Mouse (Mus musculus) MEL (cell line): ENCODE measurements around the gene Ostc. TPM values are rescaled to one million over a fixed set of nuclear protein-coding genes. Genes with fewer than 3 reads are reported as not detected.

Experiments
- DNase-seq: peaks from one replicate; pipeline ENCODE4 v3.0.0; 2011; ENCODE audit warnings: low read depth, low spot score
- H3K27ac ChIP-seq: 2 replicates; pipeline ENCODE4 v1.5.1; 2012; ENCODE audit warnings: low read depth, mild to moderate bottlenecking, control low read depth, low read length, moderate library complexity; ENCODE audit not compliant: control insufficient read depth
- H3K27me3 ChIP-seq, 2 experiments: fragments of 150-350 bp in 1 of 2; sonication (generic) in 1 of 2; 2 replicates each; pipeline ENCODE4 v1.6.1; 2012; ENCODE audit warnings: low read length in 2 of 2, mild to moderate bottlenecking in 2 of 2, improper control_type of control experiment in 1 of 2, moderate library complexity in 1 of 2; ENCODE audit not compliant: insufficient read depth in 2 of 2, control insufficient read depth in 1 of 2
- H3K36me3 ChIP-seq, 2 experiments: 2 replicates each; pipeline ENCODE4 v1.6.1; 2012 to 2014; ENCODE audit warnings: low read length in 2 of 2, improper control_type of control experiment in 1 of 2, inconsistent platforms in 1 of 2, mild to moderate bottlenecking in 1 of 2; ENCODE audit not compliant: insufficient read depth in 2 of 2, control insufficient read depth in 1 of 2
- H3K4me1 ChIP-seq, 2 experiments: fragments of 150-350 bp in 1 of 2; sonication (generic) in 1 of 2; 2 replicates each; pipeline ENCODE4 v1.6.1; 2012; ENCODE audit warnings: low read length in 2 of 2, improper control_type of control experiment in 1 of 2, mild to moderate bottlenecking in 1 of 2; ENCODE audit not compliant: insufficient read depth in 2 of 2, control insufficient read depth in 1 of 2
- H3K4me3 ChIP-seq, 2 experiments: fragments of 150-350 bp in 1 of 2; sonication (generic) in 1 of 2; 2 replicates each; pipeline ENCODE4 v1.5.1; 2012; ENCODE audit warnings: low read depth in 2 of 2, low read length in 2 of 2, mild to moderate bottlenecking in 2 of 2, moderate library complexity in 2 of 2, control low read depth in 1 of 2, improper control_type of control experiment in 1 of 2; ENCODE audit not compliant: control insufficient read depth in 1 of 2, insufficient read depth in 1 of 2
- H3K79me2 ChIP-seq: 2 replicates; pipeline ENCODE4 v1.6.1; 2012; ENCODE audit warnings: mild to moderate bottlenecking, low read length, moderate library complexity; ENCODE audit not compliant: control insufficient read depth, poor library complexity, insufficient read depth
- H3K9ac ChIP-seq: 2 replicates; pipeline ENCODE4 v1.6.1; 2012; ENCODE audit warnings: low read depth, mild to moderate bottlenecking, control low read depth, low read length, moderate library complexity; ENCODE audit not compliant: control insufficient read depth, poor library complexity, severe bottlenecking
- H3K9me3 ChIP-seq: fragments of 150-350 bp; sonication (generic); replicated peaks from 2 replicates; pipeline ENCODE4 v1.6.1; 2012; ENCODE audit warnings: mild to moderate bottlenecking, low read length, improper control_type of control experiment, moderate library complexity; ENCODE audit not compliant: insufficient read depth
- BHLHE40 ChIP-seq: IDR thresholded peaks from 2 replicates; pipeline ENCODE4 v1.6.1; 2012; ENCODE audit warnings: low read depth, mild to moderate bottlenecking, inconsistent platforms, low read length, improper control_type of control experiment, borderline replicate concordance
- CTCF ChIP-seq, 3 experiments: IDR thresholded peaks in 2 of 3; conservative IDR thresholded peaks in 1 of 3; 2 replicates each; pipeline ENCODE4 v1.5.1; 2011 to 2012; ENCODE audit warnings: low read length in 3 of 3, low read depth in 2 of 3, mild to moderate bottlenecking in 2 of 3, improper control_type of control experiment in 1 of 3, inconsistent platforms in 1 of 3, mixed read lengths in 1 of 3, moderate library complexity in 1 of 3; ENCODE audit not compliant: control insufficient read depth in 1 of 3, insufficient read depth in 1 of 3, poor library complexity in 1 of 3, severe bottlenecking in 1 of 3
- E2F4 ChIP-seq: IDR thresholded peaks from 2 replicates; pipeline ENCODE4 v1.6.1; 2011; ENCODE audit warnings: low read depth, low read length, improper control_type of control experiment, borderline replicate concordance
- EP300 ChIP-seq, 2 experiments: IDR thresholded peaks; 2 replicates each; pipeline ENCODE4 v1.6.1; 2011; ENCODE audit warnings: improper control_type of control experiment in 2 of 2, low read length in 2 of 2, low read depth in 1 of 2, mild to moderate bottlenecking in 1 of 2
- ETS1 ChIP-seq: IDR thresholded peaks from 2 replicates; pipeline ENCODE4 v1.6.1; 2012; ENCODE audit warnings: low read depth, mild to moderate bottlenecking, inconsistent platforms, low read length, improper control_type of control experiment, moderate library complexity
- HCFC1 ChIP-seq: IDR thresholded peaks from 2 replicates; pipeline ENCODE4 v1.6.1; 2012; ENCODE audit warnings: low read depth, mild to moderate bottlenecking, inconsistent platforms, low read length, improper control_type of control experiment, moderate library complexity
- JUND ChIP-seq: IDR thresholded peaks from 2 replicates; pipeline ENCODE4 v1.6.1; 2011; ENCODE audit warnings: low read depth, mild to moderate bottlenecking, improper control_type of control experiment, low read length
- KAT2A ChIP-seq: conservative IDR thresholded peaks from 2 replicates; pipeline ENCODE4 v1.6.1; 2012; ENCODE audit warnings: low read depth, low read length, improper control_type of control experiment, inconsistent platforms
- MXI1 ChIP-seq: IDR thresholded peaks from 2 replicates; pipeline ENCODE4 v1.6.1; 2011; ENCODE audit warnings: mild to moderate bottlenecking, low read depth, low read length, improper control_type of control experiment
- MYB ChIP-seq: IDR thresholded peaks from 2 replicates; pipeline ENCODE4 v1.6.1; 2011; ENCODE audit warnings: mild to moderate bottlenecking, low read depth, low read length, improper control_type of control experiment
- MYC ChIP-seq: IDR thresholded peaks from 2 replicates; pipeline ENCODE4 v1.6.1; 2011; ENCODE audit warnings: low read depth, mild to moderate bottlenecking, low read length, improper control_type of control experiment, moderate library complexity
- NELFE ChIP-seq: IDR thresholded peaks from 2 replicates; pipeline ENCODE4 v1.6.1; 2011; ENCODE audit warnings: low read depth, low read length, improper control_type of control experiment
- NRF1 ChIP-seq: IDR thresholded peaks from 2 replicates; pipeline ENCODE4 v1.6.1; 2014; ENCODE audit warnings: low read depth, mild to moderate bottlenecking, inconsistent platforms, low read length, improper control_type of control experiment, moderate library complexity; ENCODE audit not compliant: poor library complexity, insufficient read depth, severe bottlenecking
- POLR2AphosphoS2 ChIP-seq: IDR thresholded peaks from 2 replicates; pipeline ENCODE4 v1.6.1; 2011; ENCODE audit warnings: low read length, improper control_type of control experiment
- POLR2AphosphoS5 ChIP-seq: IDR thresholded peaks from 2 replicates; pipeline ENCODE4 v1.6.1; 2012; ENCODE audit warnings: low read depth, borderline replicate concordance, mild to moderate bottlenecking, inconsistent platforms, low read length, moderate library complexity, mixed read lengths
- RAD21 ChIP-seq: IDR thresholded peaks from 2 replicates; pipeline ENCODE4 v1.6.1; 2011; ENCODE audit warnings: mild to moderate bottlenecking, low read depth, low read length, improper control_type of control experiment
- RCOR1 ChIP-seq: IDR thresholded peaks from 2 replicates; pipeline ENCODE4 v1.6.1; 2012; ENCODE audit warnings: low read depth, mild to moderate bottlenecking, inconsistent platforms, low read length, improper control_type of control experiment
- TAL1 ChIP-seq: IDR thresholded peaks from 2 replicates; pipeline ENCODE4 v1.6.1; 2012; ENCODE audit warnings: mild to moderate bottlenecking, inconsistent platforms, low read length, moderate library complexity, mixed read lengths
- TBP ChIP-seq: IDR thresholded peaks from 2 replicates; pipeline ENCODE4 v1.8.0; 2011; ENCODE audit warnings: low read depth, low read length, improper control_type of control experiment
- TCF12 ChIP-seq: IDR thresholded peaks from 2 replicates; pipeline ENCODE4 v1.6.1; 2014; ENCODE audit warnings: low read depth, mild to moderate bottlenecking, inconsistent platforms, low read length, improper control_type of control experiment, moderate library complexity
- USF1 ChIP-seq: IDR thresholded peaks from 2 replicates; pipeline ENCODE4 v1.6.1; 2014; ENCODE audit warnings: low read depth, mild to moderate bottlenecking, inconsistent platforms, low read length, improper control_type of control experiment, moderate library complexity
- USF2 ChIP-seq, 2 experiments: IDR thresholded peaks; 2 replicates each; pipeline ENCODE4 v1.6.1; 2011 to 2012; ENCODE audit warnings: improper control_type of control experiment in 2 of 2, low read length in 2 of 2, borderline replicate concordance in 1 of 2, inconsistent platforms in 1 of 2, low read depth in 1 of 2, mild to moderate bottlenecking in 1 of 2; ENCODE audit not compliant: insufficient read depth in 1 of 2
- ZC3H11A ChIP-seq: IDR thresholded peaks from 2 replicates; pipeline ENCODE4 v1.6.1; 2012; ENCODE audit warnings: low read depth, mild to moderate bottlenecking, inconsistent platforms, low read length, improper control_type of control experiment
- ZKSCAN1 ChIP-seq: IDR thresholded peaks from 2 replicates; pipeline ENCODE4 v1.6.1; 2012; ENCODE audit warnings: low read depth, mild to moderate bottlenecking, inconsistent platforms, low read length, improper control_type of control experiment, moderate library complexity
- polyA plus RNA-seq, 2 experiments: library from polyadenylated mRNA; stranded (reverse) in 1 of 2; unstranded in 1 of 2; fragments of >175 nt in 1 of 2; fragments of >200 nt in 1 of 2; gene quantifications; 2 replicates each; pipeline versions ENCODE4 v1.2.1 to v1.2.4; 2012; ENCODE audit warnings: low replicate concordance in 2 of 2, low read depth in 1 of 2; ENCODE audit not compliant: insufficient read length in 2 of 2, insufficient read depth in 1 of 2, missing spikeins in 1 of 2
- total RNA-seq: library from RNA; depleted of rRNA; stranded (reverse); fragments of 300-350 nt; gene quantifications from 2 replicates; pipeline ENCODE4 v1.2.3, GENCODE M21; 2012

The Ostc gene
- total and polyA plus RNA-seq, 3 experiments, result 185 to 199 TPM; not detected in 1

DNA sequence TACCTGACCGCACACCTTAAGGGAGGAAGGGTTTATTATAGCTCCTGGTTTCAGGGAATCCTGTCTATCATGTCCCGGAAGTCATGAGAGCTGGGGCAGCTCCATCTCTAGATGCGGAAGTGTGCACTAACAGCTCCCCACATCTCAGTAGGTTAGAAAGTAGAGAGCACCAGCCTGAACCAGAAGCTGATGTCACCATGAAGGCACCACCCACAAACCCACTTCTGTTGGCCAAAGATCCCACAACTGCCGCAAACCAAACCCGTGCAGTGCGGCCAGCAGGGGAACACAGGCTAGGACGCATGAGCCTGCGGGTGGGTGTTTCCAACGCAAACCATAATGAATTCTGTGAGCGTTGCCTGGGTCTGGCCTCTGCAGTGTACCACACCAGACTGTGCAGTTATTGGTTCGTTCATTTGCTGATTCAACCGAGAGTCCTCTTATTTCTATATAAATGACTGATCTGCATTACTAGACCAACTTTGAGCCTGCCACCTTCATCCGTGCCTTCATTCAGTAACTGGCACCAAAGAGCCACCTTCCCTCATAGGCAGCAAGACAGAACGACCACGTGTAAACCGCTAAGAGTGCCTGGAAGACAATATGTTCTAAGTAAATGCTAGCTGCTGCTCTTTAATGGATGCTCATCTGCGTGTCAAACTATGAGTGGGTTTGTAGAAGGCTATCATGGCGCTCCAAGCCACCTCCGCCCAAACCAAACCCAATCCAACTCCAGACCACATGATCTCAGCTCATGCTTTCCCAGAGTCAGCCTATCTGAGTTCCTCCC lies 31.4 kb downstream of the Ostc start:
- Histone ChIP-seq H3K9me3 (no peaks in the 10 kb centered on the region), H3K27me3 (no peaks in the 10 kb centered on the region; a peak in 1 of 4 replicates), H3K27ac (no peak overlapping the region), H3K36me3 (no peaks in the 10 kb centered on the region), H3K4me3 (no peak overlapping the region), H3K79me2 (no peaks in the 10 kb centered on the region), H3K9ac (no peak overlapping the region), H3K4me1 (no peaks in the 10 kb centered on the region)
- no peak for DNase-seq
- TF ChIP-seq ZC3H11A (no peak), MXI1 (no peak), CTCF (IDR thresholded peaks at IDR 0.05 in 2 of 3, conservative IDR thresholded peaks at IDR 0.05 in 1 of 3; ENCODE audit: control insufficient read depth in 1 of 3, insufficient read depth in 1 of 3, low read depth in 2 of 3, low read length in 3 of 3, poor library complexity in 1 of 3, severe bottlenecking in 1 of 3) (no peak)

DNA sequence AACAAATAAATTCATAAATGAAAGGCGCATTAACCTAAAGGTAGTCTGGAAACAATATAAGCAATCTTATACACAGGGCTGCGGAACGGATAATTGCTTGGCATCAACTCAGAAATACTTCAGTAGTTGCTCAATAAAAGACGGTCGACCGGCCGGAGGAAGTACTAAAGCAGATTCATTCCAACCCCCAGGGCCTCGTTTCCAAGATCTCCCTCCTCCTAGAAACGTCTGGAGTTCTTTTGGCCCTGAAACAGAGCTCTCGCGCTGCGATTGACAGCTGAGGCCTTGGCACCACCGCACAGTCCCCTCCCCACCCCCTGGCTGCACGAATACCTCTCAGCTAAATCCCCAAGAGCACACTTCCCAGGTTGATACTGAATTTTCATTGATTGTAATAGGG lies 38.0 kb downstream of the Ostc start:
- no peaks in the 10 kb centered on the region; a peak in 1 of 4 replicates for H3K27me3 ChIP-seq
- no peaks in the 10 kb centered on the region for H3K36me3 ChIP-seq
- no peak overlapping the region for H3K9ac ChIP-seq
- H3K79me2 ChIP-seq, result no peaks in the 10 kb centered on the region
- H3K27ac ChIP-seq, result no peak overlapping the region
- TF ChIP-seq NELFE (no peak), ZKSCAN1 (no peak), KAT2A (no peak), RCOR1 (no peak), RAD21 (no peak), ZC3H11A (no peak), NRF1 (no peak)
- H3K9me3 ChIP-seq, result no peaks in the 10 kb centered on the region
- no peak for DNase-seq
- H3K4me3 ChIP-seq, result no peak overlapping the region
- no peaks in the 10 kb centered on the region for H3K4me1 ChIP-seq

- no peak overlapping the region for H3K27ac ChIP-seq
- no peaks in the 10 kb centered on the region for H3K9me3 ChIP-seq
- H3K27me3 ChIP-seq, result no peaks in the 10 kb centered on the region
- no peak overlapping the region for H3K9ac ChIP-seq
- H3K36me3 ChIP-seq, result no peaks in the 10 kb centered on the region
- H3K79me2 ChIP-seq, result no peaks in the 10 kb centered on the region
- DNase-seq, result no peak
- TF ChIP-seq E2F4 (no peak), HCFC1 (no peak), POLR2AphosphoS5 (no peak), TAL1 (no peak), ZKSCAN1 (no peak), EP300 (IDR thresholded peaks at IDR 0.05; ENCODE audit: low read depth in 1 of 2, low read length in 2 of 2) (no peak), POLR2AphosphoS2 (no peak), USF2 (IDR thresholded peaks at IDR 0.05; ENCODE audit: borderline replicate concordance in 1 of 2, insufficient read depth in 1 of 2, low read depth in 1 of 2, low read length in 2 of 2) (no peak), TCF12 (no peak), MYB (no peak), USF1 (no peak), JUND (no peak), KAT2A (no peak), BHLHE40 (no peak), ETS1 (no peak), TBP (no peak), CTCF (IDR thresholded peaks at IDR 0.05 in 2 of 3, conservative IDR thresholded peaks at IDR 0.05 in 1 of 3; ENCODE audit: control insufficient read depth in 1 of 3, insufficient read depth in 1 of 3, low read depth in 2 of 3, low read length in 3 of 3, poor library complexity in 1 of 3, severe bottlenecking in 1 of 3) (no peak), MYC (no peak)
- TF ChIP-seq, all 39 proteins: peak for 0
- Histone ChIP-seq H3K4me1 (no peaks in the 10 kb centered on the region), H3K4me3 (no peak overlapping the region)
Observed at GRCm38 (mm10) chr3:130662496-130662895, 46.7 kb downstream of the Ostc start.
